Mouse (Mus musculus): Measurements from ENCODE around the gene Arcn1. TPM values are rescaled to one million over a fixed set of nuclear protein-coding genes. Genes with fewer than 3 reads are reported as not detected.

The Arcn1 gene
- polyA plus RNA-seq, 1 experiment from 2014 or later: 138 TPM

DNA sequence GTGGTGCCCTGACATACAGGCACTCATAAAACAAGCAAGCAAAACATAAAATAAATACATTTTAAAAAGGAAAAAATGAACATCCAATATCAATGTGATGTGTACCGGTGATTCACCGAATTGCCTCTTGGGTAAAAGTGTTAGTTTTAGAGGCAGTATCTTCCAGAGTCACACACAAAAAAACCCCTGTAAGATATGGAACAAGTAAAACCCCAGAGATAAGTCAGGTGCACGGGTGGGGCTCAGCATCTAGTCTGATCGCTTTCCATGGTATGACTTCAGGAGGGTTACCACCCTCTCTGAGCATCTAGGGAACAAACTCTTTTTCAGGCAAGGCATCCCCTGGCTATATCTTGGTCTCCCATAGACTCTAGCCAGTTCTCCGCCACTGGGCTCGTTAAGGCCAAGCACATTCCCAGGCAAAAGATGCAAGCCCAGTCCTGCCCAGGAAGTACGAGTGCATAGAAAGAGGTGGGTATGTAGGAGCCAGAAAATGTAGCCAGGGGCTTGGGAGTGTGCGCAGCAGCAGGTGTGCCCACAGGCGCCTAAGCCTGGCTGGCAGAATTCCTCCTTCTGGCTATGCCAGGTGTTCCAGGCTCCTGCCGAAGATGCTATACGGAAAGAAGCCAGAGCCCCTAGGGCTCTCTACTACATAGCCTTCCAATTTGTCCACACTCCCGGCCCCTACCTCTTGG lies 48.6 kb downstream of the Arcn1 start:
- peaks cover 32% of the 10 kb centered on the region for H3K36me3 ChIP-seq (ENCODE audit: control insufficient read depth, insufficient read depth, low read length)
- ATAC-seq (no peak), DNase-seq (ENCODE audit: low spot score) (peak; percentile 34)
- H3K27me3 ChIP-seq (replicated peaks; ENCODE audit: control insufficient read depth, insufficient read depth, low read length): no peaks in the 10 kb centered on the region
- no peaks in the 10 kb centered on the region for H3K9me3 ChIP-seq (replicated peaks; ENCODE audit: control insufficient read depth, low read length)
- 0 out of 2 replicates have a peak overlapping the region, but pooled peaks have one; percentile 9 for H3K27ac ChIP-seq (ENCODE audit: low read depth, low read length)
- H3K4me3 ChIP-seq (ENCODE audit: low read depth, low read length): 0 out of 2 replicates have a peak overlapping the region, but pooled peaks have one; percentile 81
- peaks cover 27% of the 10 kb centered on the region for H3K4me1 ChIP-seq (ENCODE audit: control insufficient read depth, insufficient read depth, low read length)
- peak overlapping the region; percentile 72 for H3K4me2 ChIP-seq (ENCODE audit: low read length)
- H3K9ac ChIP-seq (ENCODE audit: low read length): peak overlapping the region; percentile 46; the same call in 1 of the 2 replicates
- 69% methylated on average over 12 of the region's 12 CpGs for WGBS

DNA sequence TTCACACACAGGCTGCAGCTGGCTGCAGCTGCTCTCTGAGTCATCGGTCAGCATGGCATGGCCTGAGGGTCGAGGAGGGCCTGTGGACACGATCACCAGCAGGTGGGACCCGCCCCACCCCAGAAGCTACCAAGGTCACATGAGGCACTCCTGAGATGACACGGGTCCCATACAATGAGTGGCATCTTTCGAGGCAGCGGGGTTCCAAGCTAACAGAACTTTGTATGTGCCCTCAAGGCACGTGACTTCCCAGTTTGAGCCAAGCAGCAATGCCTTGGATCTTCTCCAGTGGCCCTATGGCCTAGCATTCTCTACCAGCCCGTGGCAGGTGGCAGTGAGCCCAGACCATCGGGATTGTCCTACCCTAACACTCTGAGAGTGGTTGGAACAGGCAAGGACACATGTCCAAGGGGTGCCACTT lies 49.8 kb downstream of the Arcn1 start:
- H3K4me1 ChIP-seq (ENCODE audit: control insufficient read depth, insufficient read depth, low read length): peaks cover 20% of the 10 kb centered on the region
- 80% methylated on average over 10 of the region's 10 CpGs for WGBS
- ATAC-seq (no peak), DNase-seq (ENCODE audit: low spot score) (peak; percentile 49)
- no peak overlapping the region for H3K9ac ChIP-seq (ENCODE audit: low read length)
- H3K4me2 ChIP-seq (ENCODE audit: low read length): no peak overlapping the region
- H3K4me3 ChIP-seq (ENCODE audit: low read depth, low read length): no peak overlapping the region
- H3K27me3 ChIP-seq (replicated peaks; ENCODE audit: control insufficient read depth, insufficient read depth, low read length): no peaks in the 10 kb centered on the region
- H3K27ac ChIP-seq (ENCODE audit: low read depth, low read length): no peak overlapping the region
- peaks cover 40% of the 10 kb centered on the region for H3K36me3 ChIP-seq (ENCODE audit: control insufficient read depth, insufficient read depth, low read length)
- H3K9me3 ChIP-seq (replicated peaks; ENCODE audit: control insufficient read depth, low read length): no peaks in the 10 kb centered on the region

DNA sequence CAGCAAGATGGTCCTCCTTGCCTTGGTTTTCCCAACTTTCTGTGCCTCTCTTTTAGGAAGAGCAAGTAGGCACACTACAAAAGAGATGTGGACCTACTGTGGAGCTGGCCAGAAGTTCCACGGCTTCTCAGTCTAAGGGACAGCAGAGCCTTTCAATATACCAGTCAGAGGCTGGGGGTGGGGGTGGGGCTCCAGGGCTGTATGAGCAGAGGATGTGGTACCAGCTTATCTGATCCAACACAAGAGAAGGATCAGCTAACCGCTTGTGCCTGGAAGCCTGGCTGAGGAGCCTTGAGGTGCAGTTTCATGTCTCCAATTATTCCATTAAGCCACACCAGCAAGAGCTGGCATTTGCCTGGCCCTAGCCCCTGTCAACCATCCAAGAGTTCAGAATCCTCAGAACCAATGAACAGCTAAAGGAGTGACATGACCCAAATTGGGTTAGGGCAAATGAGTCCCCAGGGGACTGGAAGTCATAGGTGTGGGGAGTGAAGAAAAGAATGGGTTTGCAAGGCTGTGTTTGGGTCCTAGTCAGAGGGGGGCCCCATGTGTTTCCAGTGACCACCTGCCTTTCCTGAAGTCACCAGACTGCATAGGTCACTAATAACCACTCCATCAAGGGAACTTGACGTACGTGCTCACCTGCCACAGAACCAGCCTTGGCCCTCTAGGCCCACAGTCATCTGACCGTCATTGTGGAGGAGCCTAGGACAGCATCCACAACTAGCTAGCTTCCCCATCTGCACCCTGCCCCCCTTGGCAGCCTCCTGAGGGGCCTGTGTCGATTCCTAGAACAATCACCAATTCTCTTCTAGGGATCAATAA lies 50.4 kb downstream of the Arcn1 start:
- Histone ChIP-seq H3K4me3 (ENCODE audit: low read depth, low read length) (no peak overlapping the region), H3K27me3 (replicated peaks; ENCODE audit: control insufficient read depth, insufficient read depth, low read length) (no peaks in the 10 kb centered on the region), H3K9me3 (replicated peaks; ENCODE audit: control insufficient read depth, low read length) (no peaks in the 10 kb centered on the region), H3K4me1 (ENCODE audit: control insufficient read depth, insufficient read depth, low read length) (peaks cover 20% of the 10 kb centered on the region), H3K36me3 (ENCODE audit: control insufficient read depth, insufficient read depth, low read length) (peaks cover 46% of the 10 kb centered on the region), H3K9ac (ENCODE audit: low read length) (no peak overlapping the region), H3K4me2 (ENCODE audit: low read length) (no peak overlapping the region), H3K27ac (ENCODE audit: low read depth, low read length) (no peak overlapping the region)
- ATAC-seq (no peak), DNase-seq (ENCODE audit: low spot score) (no peak)
- WGBS: 90% methylated on average over 6 of the region's 6 CpGs

DNA sequence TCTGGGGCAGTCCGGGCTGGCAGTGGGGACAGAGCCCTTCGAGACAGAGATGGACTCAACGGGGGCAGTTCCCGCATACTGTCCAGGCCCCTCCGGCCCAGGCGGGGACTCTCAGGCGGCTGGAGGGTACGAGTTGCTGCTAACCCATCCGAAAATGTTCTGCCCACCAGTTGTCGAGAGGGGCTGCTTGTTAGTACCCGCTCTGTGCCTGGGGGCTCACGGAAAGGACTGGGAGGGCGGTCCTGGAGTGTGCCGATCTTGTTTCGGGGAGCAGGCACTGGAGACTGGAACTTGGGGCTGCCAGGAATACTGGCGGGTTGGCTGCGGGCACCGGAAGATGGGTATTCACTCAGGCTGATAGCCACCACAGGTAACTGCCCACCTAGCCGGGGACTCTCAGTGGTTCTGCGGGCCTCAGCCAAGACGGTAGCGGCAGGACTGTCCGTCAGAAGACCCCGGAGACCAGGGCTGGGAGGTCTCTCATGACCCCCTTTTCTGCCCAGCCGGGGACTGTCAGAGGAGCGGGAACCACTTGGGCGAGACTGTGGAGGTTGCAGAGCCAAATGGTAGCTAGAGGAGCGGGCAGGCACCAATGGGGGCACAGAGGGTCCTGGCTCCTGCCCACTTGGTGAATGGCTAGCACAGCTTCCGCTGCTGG lies 51.8 kb downstream of the Arcn1 start:
- H3K9ac ChIP-seq (ENCODE audit: low read length): no peak overlapping the region
- 95% methylated on average over 29 of the region's 29 CpGs for WGBS
- DNase-seq (ENCODE audit: low spot score) (no peak), ATAC-seq (no peak)
- H3K4me2 ChIP-seq (ENCODE audit: low read length): no peak overlapping the region
- H3K36me3 ChIP-seq (ENCODE audit: control insufficient read depth, insufficient read depth, low read length): peaks cover 59% of the 10 kb centered on the region
- no peaks in the 10 kb centered on the region for H3K9me3 ChIP-seq (replicated peaks; ENCODE audit: control insufficient read depth, low read length)
- H3K27ac ChIP-seq (ENCODE audit: low read depth, low read length): no peak overlapping the region
- H3K4me3 ChIP-seq (ENCODE audit: low read depth, low read length): no peak overlapping the region
- no peaks in the 10 kb centered on the region for H3K27me3 ChIP-seq (replicated peaks; ENCODE audit: control insufficient read depth, insufficient read depth, low read length)
- H3K4me1 ChIP-seq (ENCODE audit: control insufficient read depth, insufficient read depth, low read length): peaks cover 20% of the 10 kb centered on the region

DNA sequence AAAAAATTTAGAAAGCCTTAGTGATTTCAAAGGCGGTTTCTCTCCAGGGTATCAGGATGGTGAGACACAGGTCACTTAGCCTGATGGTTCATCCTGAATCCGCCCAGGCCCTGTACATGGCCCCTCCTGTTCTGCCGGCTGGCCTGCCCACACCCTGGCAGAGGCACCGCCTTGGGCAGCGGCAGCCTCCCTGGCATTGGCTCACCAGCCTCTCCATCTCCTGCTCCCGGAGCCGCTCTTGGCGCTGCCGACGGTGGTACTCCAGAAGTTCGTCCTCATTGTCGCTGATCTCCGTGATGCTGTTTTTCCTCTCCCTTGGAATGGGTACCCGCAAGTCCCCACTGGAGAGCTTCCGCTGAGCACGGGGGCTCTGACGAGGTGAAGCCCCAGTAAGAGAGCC lies 52.5 kb downstream of the Arcn1 start:
- Histone ChIP-seq H3K27me3 (replicated peaks; ENCODE audit: control insufficient read depth, insufficient read depth, low read length) (no peaks in the 10 kb centered on the region), H3K4me2 (ENCODE audit: low read length) (no peak overlapping the region), H3K4me1 (ENCODE audit: control insufficient read depth, insufficient read depth, low read length) (peaks cover 14% of the 10 kb centered on the region), H3K4me3 (ENCODE audit: low read depth, low read length) (no peak overlapping the region), H3K27ac (ENCODE audit: low read depth, low read length) (no peak overlapping the region), H3K36me3 (ENCODE audit: control insufficient read depth, insufficient read depth, low read length) (peaks cover 66% of the 10 kb centered on the region), H3K9me3 (replicated peaks; ENCODE audit: control insufficient read depth, low read length) (no peaks in the 10 kb centered on the region), H3K9ac (ENCODE audit: low read length) (no peak overlapping the region)
- no peak for ATAC-seq
- 84% methylated on average over 17 of the region's 17 CpGs for whole genome bisulfite sequencing
- DNase-seq (ENCODE audit: low spot score): no peak

DNA sequence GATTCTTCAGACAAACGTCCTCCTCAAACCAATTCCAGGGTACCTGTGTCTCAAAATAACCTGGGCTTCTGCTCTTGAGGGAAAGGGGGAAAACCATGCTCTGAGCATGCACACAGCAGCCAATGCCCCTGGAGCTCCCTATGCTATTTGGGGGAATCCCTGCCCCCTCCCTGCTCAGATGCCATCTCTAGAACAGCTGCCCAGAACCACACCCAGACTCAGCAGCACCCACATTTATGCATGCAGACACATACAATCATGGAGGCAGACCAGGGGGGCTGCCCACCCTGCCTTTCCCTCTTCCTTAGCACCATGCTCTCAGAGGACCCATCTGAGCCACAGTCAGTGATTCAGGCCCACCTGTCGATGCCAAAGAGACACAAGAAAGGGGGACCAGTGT lies 54.1 kb downstream of the Arcn1 start:
- Histone ChIP-seq H3K27me3 (replicated peaks; ENCODE audit: control insufficient read depth, insufficient read depth, low read length) (no peaks in the 10 kb centered on the region), H3K36me3 (ENCODE audit: control insufficient read depth, insufficient read depth, low read length) (peaks cover 77% of the 10 kb centered on the region), H3K4me1 (ENCODE audit: control insufficient read depth, insufficient read depth, low read length) (peaks cover 10% of the 10 kb centered on the region), H3K4me3 (ENCODE audit: low read depth, low read length) (no peak overlapping the region), H3K9ac (ENCODE audit: low read length) (no peak overlapping the region), H3K4me2 (ENCODE audit: low read length) (no peak overlapping the region), H3K9me3 (replicated peaks; ENCODE audit: control insufficient read depth, low read length) (no peaks in the 10 kb centered on the region), H3K27ac (ENCODE audit: low read depth, low read length) (no peak overlapping the region)
- no peak for ATAC-seq
- no peak for DNase-seq (ENCODE audit: low spot score)
- WGBS: 63% methylated on average over 2 of the region's 2 CpGs

DNA sequence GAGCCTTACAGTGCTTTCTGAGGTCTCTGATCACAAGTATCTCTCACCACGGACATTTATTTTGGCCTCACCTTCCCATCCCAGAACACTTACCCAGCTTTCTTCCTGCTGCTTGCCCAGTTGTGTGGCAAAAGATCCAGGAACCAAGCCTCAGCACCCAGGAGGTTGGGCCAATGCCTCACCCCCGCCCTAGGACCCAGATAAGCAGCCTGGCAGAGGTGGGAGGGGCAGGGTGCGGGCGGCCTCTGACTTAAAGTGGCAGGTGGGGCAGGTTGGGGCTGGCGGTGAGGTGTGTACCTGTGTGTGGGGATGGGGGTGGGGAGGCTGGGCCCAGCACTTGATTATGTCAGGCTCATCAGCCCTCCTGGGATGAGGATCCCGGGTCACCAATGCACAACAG lies 54.6 kb downstream of the Arcn1 start:
- no peak for ATAC-seq
- Histone ChIP-seq H3K4me1 (ENCODE audit: control insufficient read depth, insufficient read depth, low read length) (peaks cover 12% of the 10 kb centered on the region), H3K4me2 (ENCODE audit: low read length) (no peak overlapping the region), H3K27ac (ENCODE audit: low read depth, low read length) (no peak overlapping the region), H3K36me3 (ENCODE audit: control insufficient read depth, insufficient read depth, low read length) (peaks cover 75% of the 10 kb centered on the region), H3K9ac (ENCODE audit: low read length) (no peak overlapping the region), H3K27me3 (replicated peaks; ENCODE audit: control insufficient read depth, insufficient read depth, low read length) (no peaks in the 10 kb centered on the region), H3K4me3 (ENCODE audit: low read depth, low read length) (no peak overlapping the region), H3K9me3 (replicated peaks; ENCODE audit: control insufficient read depth, low read length) (no peaks in the 10 kb centered on the region)
- no peak for DNase-seq (ENCODE audit: low spot score)
- WGBS: 91% methylated on average over 6 of the region's 6 CpGs

DNA sequence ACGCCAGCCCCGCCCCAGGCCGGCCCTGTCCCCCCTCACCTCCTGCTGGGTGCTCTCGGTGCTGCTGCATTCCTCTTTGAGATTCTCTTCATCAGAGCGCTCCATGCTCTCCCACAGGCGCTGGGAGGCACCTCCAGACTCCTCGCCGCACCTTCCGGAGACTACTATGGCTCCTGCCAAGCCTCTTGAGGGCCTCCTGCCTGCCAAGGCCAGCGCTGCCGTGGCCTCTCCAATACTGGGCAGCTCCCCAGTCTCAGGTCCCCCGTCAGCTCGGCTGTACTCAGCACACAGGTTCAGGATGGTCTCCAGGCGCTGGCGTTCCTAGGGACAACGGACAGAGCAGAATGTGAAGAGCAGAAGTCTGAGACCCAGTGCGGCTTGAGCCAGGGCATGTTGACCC lies 56.0 kb downstream of the Arcn1 start:
- DNase-seq (ENCODE audit: low spot score) (no peak), ATAC-seq (no peak)
- WGBS: 68% methylated on average over 17 of the region's 17 CpGs
- H3K4me2 ChIP-seq (ENCODE audit: low read length): no peak overlapping the region
- H3K36me3 ChIP-seq (ENCODE audit: control insufficient read depth, insufficient read depth, low read length): peaks cover 80% of the 10 kb centered on the region
- H3K27me3 ChIP-seq (replicated peaks; ENCODE audit: control insufficient read depth, insufficient read depth, low read length): no peaks in the 10 kb centered on the region
- H3K9me3 ChIP-seq (replicated peaks; ENCODE audit: control insufficient read depth, low read length): no peaks in the 10 kb centered on the region
- peaks cover 16% of the 10 kb centered on the region for H3K4me1 ChIP-seq (ENCODE audit: control insufficient read depth, insufficient read depth, low read length)
- no peak overlapping the region for H3K27ac ChIP-seq (ENCODE audit: low read depth, low read length)
- H3K9ac ChIP-seq (ENCODE audit: low read length): no peak overlapping the region
- H3K4me3 ChIP-seq (ENCODE audit: low read depth, low read length): no peak overlapping the region
